Mouse (Mus musculus): ENCODE results near the gene Gm20661.
"Not testable (repeated sequence)": the region's sequence is repeated elsewhere in the genome, so short reads cannot be mapped to it uniquely, and the experiment has no call there.

Gene Gm20661

DNA sequence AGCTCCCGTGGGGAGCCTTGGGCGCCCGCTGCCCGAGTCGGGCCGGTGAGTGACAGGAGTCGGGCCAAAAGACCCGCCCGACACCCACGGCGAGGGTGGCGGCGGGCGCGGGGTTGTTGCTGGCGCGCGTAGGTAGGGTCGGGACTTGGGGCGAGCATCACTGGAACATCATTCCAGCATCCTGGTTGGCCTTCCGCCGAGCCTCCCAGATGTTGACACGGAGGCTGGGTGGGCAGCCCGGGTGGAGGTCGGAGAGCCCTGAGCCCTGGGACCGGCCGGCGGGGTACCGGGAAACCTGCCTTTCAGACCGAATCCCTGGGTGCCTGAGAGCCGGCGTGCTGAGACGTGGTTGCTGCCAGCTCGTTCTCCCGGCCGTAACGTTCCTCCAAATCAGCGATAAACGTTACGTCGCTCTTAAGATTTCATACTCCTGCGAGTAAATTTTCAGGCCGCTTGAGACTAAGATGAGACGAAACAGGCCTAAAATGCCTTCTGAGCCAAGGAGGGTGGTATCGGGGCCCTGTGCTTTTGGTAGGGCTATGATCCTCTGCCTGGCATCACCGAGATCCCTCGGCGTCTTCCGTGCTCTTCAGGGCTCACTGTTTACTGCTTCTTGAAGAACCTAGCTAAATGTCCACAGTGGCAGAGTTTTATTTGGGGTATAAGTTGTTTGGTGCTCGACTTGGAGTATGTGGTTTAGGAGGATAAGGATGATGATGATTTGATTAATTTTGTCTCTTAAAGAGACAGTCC lies 20.1 kb downstream of the Gm20661 start:
- DNase-seq (ENCODE audit: low read depth, low spot score), result no peak

DNA sequence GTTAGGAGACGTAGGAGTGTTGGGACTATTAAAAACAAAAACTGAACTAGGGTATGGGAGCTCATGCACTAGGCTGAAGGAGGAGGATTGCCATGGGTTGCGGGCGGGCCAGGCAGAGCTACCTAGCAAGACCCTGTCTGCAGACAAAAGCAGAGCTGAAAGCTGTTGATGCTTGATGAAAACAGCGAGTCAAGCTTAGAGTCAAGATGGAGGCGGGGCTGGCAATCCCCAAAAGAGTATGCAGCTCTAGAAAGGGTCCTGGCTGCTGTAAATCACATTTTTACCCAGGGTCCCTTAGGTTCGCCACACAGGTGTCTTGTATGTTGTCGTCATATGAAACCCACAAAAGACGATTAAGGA lies 20.7 kb downstream of the Gm20661 start:
- Histone ChIP-seq H3K36me3 (ENCODE audit: control insufficient read depth, insufficient read depth, low read length, poor library complexity, severe bottlenecking) (no peaks in the 10 kb centered on the region), H3K27me3 (ENCODE audit: control insufficient read depth, insufficient read depth, low read length, poor library complexity, severe bottlenecking) (no peaks in the 10 kb centered on the region; the same call in 1 of the 2 replicates)
- peak; percentile 37 for DNase-seq (ENCODE audit: low read depth, low spot score)

More for the DNA sequence above, 20.1 kb downstream of the Gm20661 start:
- Histone ChIP-seq H3K27me3 (ENCODE audit: control insufficient read depth, insufficient read depth, low read length, poor library complexity, severe bottlenecking) (no peaks in the 10 kb centered on the region; the same call in 1 of the 2 replicates), H3K36me3 (ENCODE audit: control insufficient read depth, insufficient read depth, low read length, poor library complexity, severe bottlenecking) (no peaks in the 10 kb centered on the region)

DNA sequence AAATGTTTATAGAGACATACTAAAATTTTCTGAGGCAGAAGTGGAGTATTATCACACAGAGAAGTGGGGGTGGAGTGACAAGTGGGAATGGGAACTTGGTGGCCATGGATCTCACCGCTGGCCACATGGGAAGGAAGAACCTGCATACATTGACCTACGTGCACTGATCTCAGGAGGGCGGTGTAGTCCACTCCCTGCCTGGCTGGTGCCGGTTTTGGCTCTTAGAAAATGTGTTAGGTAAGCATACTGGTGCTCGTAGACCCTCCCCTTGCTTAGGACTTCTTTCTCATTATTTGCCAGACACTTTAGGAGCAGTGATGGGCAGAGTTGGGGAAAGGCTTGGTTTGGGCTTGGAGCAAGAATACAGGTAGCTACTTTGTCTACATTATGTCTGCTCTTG lies 25.2 kb downstream of the Gm20661 start:
- no peaks in the 10 kb centered on the region; the same call in 1 of the 2 replicates for H3K27me3 ChIP-seq (ENCODE audit: control insufficient read depth, insufficient read depth, low read length, poor library complexity, severe bottlenecking)
- no peaks in the 10 kb centered on the region for H3K36me3 ChIP-seq (ENCODE audit: control insufficient read depth, insufficient read depth, low read length, poor library complexity, severe bottlenecking)
- no peak for DNase-seq (ENCODE audit: low read depth, low spot score)

DNA sequence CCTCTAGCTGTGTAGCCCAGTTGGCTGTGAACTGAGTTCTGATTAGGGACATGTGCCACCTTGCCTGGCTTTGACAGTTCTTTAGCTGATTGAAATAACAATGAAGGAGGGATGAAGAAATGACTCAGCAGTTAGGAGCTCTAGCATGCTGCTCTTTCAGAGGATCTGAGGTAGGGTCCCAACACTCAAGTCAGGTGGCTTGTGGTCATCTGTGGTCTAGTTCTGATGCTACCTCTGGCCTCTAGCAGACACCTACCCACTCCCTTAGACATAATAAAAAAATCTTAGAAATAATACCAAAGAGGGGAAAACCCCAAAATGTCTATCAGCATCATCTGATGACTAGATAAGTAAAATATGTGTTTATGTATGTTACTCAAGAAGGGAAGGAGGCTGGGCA lies 27.5 kb downstream of the Gm20661 start:
- DNase-seq (ENCODE audit: low read depth, low spot score), result no peak
- Histone ChIP-seq H3K36me3 (ENCODE audit: control insufficient read depth, insufficient read depth, low read length, poor library complexity, severe bottlenecking) (0 out of 2 replicates have a peak, but pooled peaks cover 4% of the 10 kb centered on the region), H3K27me3 (ENCODE audit: control insufficient read depth, insufficient read depth, low read length, poor library complexity, severe bottlenecking) (no peaks in the 10 kb centered on the region)

- DNase-seq (ENCODE audit: low read depth, low spot score), result peak; percentile 24
- not testable (repeated sequence) for H3K27me3 ChIP-seq (ENCODE audit: control insufficient read depth, insufficient read depth, low read length, poor library complexity, severe bottlenecking); H3K36me3 ChIP-seq (ENCODE audit: control insufficient read depth, insufficient read depth, low read length, poor library complexity, severe bottlenecking)
Observed at GRCm38 (mm10) chr9:108013577-108013976, 30.7 kb downstream of the Gm20661 start.

GRCm38 (mm10) chr9:108017127-108017526 lies 34.3 kb downstream of the Gm20661 start:
- no peak for DNase-seq (ENCODE audit: low read depth, low spot score)
- H3K36me3 ChIP-seq (ENCODE audit: control insufficient read depth, insufficient read depth, low read length, poor library complexity, severe bottlenecking), result 0 out of 2 replicates have a peak, but pooled peaks cover 4% of the 10 kb centered on the region
- no peaks in the 10 kb centered on the region for H3K27me3 ChIP-seq (ENCODE audit: control insufficient read depth, insufficient read depth, low read length, poor library complexity, severe bottlenecking)

- Histone ChIP-seq H3K36me3 (ENCODE audit: control insufficient read depth, insufficient read depth, low read length, poor library complexity, severe bottlenecking) (peaks cover 4% of the 10 kb centered on the region), H3K27me3 (ENCODE audit: control insufficient read depth, insufficient read depth, low read length, poor library complexity, severe bottlenecking) (no peaks in the 10 kb centered on the region)
- no peak for DNase-seq (ENCODE audit: low read depth, low spot score)
Observed at GRCm38 (mm10) chr9:108020741-108021140, 37.9 kb downstream of the Gm20661 start.

DNA sequence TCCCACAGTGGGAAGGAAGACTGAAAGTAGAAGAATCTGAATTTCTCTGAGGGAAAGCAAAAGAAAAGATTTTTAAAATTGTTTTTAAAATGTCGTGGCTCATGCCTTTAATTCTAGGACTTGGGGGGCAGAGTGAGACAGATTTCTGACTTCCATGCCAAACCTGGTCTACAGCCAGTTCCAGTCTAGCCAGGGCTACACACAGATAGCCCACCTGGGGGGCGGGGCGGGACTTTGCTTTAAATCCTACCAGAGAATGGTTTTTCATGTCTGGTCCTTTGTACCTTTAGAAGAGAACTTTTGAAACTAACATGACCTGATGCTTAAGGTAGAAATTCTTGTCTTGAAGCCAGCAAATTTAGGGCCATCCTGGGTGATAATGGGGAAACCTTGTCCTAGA lies 40.4 kb downstream of the Gm20661 start:
- H3K36me3 ChIP-seq (ENCODE audit: control insufficient read depth, insufficient read depth, low read length, poor library complexity, severe bottlenecking), result peaks cover 8% of the 10 kb centered on the region

GRCm38 (mm10) chr9:108026584-108026983 lies 43.7 kb downstream of the Gm20661 start:
- Histone ChIP-seq H3K36me3 (ENCODE audit: control insufficient read depth, insufficient read depth, low read length, poor library complexity, severe bottlenecking) (peaks cover 11% of the 10 kb centered on the region), H3K27me3 (ENCODE audit: control insufficient read depth, insufficient read depth, low read length, poor library complexity, severe bottlenecking) (no peaks in the 10 kb centered on the region)
- peak; percentile 49 for DNase-seq (ENCODE audit: low read depth, low spot score)

More for the DNA sequence above, 40.4 kb downstream of the Gm20661 start:
- DNase-seq (ENCODE audit: low read depth, low spot score), result no peak
- H3K27me3 ChIP-seq (ENCODE audit: control insufficient read depth, insufficient read depth, low read length, poor library complexity, severe bottlenecking), result no peaks in the 10 kb centered on the region

DNA sequence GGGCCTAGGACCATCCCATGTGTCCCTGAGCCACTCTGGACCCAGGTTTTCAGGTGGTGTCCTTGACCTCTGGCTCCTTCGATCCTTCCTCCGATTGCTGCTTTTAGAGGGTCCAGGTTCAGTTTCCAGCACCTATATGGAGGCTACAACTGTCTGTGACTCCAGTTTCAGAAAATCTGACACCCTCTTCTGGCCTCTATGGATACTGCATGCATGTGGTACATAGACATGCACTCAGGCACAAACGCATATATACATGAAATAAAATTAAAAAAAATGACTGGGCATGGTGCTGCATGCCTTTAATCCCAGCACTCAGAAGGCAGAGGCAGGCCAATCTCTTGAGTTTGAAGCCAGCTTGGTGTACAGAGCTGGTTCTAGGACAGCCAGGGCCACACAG lies 45.0 kb downstream of the Gm20661 start:
- H3K27me3 ChIP-seq (ENCODE audit: control insufficient read depth, insufficient read depth, low read length, poor library complexity, severe bottlenecking), result no peaks in the 10 kb centered on the region
- H3K36me3 ChIP-seq (ENCODE audit: control insufficient read depth, insufficient read depth, low read length, poor library complexity, severe bottlenecking), result peaks cover 16% of the 10 kb centered on the region
- DNase-seq (ENCODE audit: low read depth, low spot score), result peak; percentile 13

DNA sequence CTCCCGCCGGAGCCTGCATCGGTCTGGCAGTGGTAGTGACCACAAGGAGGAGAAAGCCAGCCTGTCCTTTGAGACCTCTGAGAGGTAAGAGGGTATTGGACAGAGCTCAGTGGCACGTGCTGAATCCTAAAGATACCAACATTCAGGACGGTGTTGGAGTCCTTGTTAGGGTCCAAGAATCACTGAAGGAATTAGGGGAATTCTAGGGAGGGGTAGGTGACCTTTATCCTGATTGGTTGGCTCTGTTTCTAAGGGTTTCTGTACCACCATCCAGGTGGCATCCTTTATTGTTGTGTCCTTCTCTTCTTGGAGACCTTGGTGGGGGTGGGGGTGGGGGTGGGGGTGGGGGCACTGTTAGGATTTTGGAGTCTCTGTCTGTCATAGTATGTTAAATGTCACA lies 49.3 kb downstream of the Gm20661 start:
- Histone ChIP-seq H3K36me3 (ENCODE audit: control insufficient read depth, insufficient read depth, low read length, poor library complexity, severe bottlenecking) (peaks cover 17% of the 10 kb centered on the region), H3K27me3 (ENCODE audit: control insufficient read depth, insufficient read depth, low read length, poor library complexity, severe bottlenecking) (no peaks in the 10 kb centered on the region)
- no peak for DNase-seq (ENCODE audit: low read depth, low spot score)

- Histone ChIP-seq H3K36me3 (ENCODE audit: control insufficient read depth, insufficient read depth, low read length, poor library complexity, severe bottlenecking) (peaks cover 14% of the 10 kb centered on the region), H3K27me3 (ENCODE audit: control insufficient read depth, insufficient read depth, low read length, poor library complexity, severe bottlenecking) (no peaks in the 10 kb centered on the region)
- peak; percentile 67 for DNase-seq (ENCODE audit: low read depth, low spot score)
Observed at GRCm38 (mm10) chr9:108035331-108036156, 52.7 kb downstream of the Gm20661 start.
